Mouse (Mus musculus) granulocyte monocyte progenitor cell, adult 5-6 weeks (primary cell): Measurements from ENCODE around the gene Mab21l1. TPM values are rescaled to one million over a fixed set of nuclear protein-coding genes. Genes with fewer than 3 reads are reported as not detected.
A peak's percentile ranks its signal among the peaks of the same experiment; 100 is the strongest.

ENCODE experiments used
- ATAC-seq: replicated peaks from 2 replicates; pipeline ENCODE4 v1.8.0; 2016; ENCODE audit warnings: mild to moderate bottlenecking, moderate TSS enrichment, inconsistent platforms; ENCODE audit not compliant: poor library complexity, severe bottlenecking
- total RNA-seq, 2 experiments: library from RNA; stranded (forward) in 1 of 2; stranded (reverse) in 1 of 2; fragments of 200-712, 200-1000 nt in 1 of 2; fragments of >200 nt in 1 of 2; fragmentation: Nextera tagmentation in 1 of 2; gene quantifications; 2 replicates each; pipeline ENCODE4 v1.2.3; 2014 to 2017

The Mab21l1 gene
- total RNA-seq, 2 experiments from 2014 or later = 0.10 TPM; not detected in 1

GRCm38 (mm10) chr3:55793842-55794575 lies 11.7 kb downstream of the Mab21l1 start:
- no peak for ATAC-seq

GRCm38 (mm10) chr3:55794768-55795167 lies 12.5 kb downstream of the Mab21l1 start:
- ATAC-seq = no peak

GRCm38 (mm10) chr3:55814993-55815625 lies 32.8 kb downstream of the Mab21l1 start:
- ATAC-seq = no peak

DNA sequence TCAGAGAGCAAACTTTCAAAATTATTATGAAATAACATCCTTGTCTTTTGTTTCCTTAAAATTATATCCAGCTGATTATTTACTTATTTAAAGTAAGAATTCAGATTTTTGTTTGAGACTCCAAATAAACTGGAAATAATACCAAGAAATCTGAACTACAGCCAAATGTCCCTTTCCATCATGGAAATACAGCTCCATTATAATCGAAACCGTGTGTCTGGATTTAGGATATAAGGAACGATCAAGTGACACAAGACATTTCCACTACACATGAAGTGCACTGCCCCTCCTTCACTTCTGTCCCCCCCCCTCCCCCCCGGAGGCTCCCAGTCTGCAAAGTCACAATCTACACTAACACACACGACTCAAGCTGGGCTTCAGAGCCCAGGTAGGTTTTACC lies 33.8 kb downstream of the Mab21l1 start:
- no peak for ATAC-seq

DNA sequence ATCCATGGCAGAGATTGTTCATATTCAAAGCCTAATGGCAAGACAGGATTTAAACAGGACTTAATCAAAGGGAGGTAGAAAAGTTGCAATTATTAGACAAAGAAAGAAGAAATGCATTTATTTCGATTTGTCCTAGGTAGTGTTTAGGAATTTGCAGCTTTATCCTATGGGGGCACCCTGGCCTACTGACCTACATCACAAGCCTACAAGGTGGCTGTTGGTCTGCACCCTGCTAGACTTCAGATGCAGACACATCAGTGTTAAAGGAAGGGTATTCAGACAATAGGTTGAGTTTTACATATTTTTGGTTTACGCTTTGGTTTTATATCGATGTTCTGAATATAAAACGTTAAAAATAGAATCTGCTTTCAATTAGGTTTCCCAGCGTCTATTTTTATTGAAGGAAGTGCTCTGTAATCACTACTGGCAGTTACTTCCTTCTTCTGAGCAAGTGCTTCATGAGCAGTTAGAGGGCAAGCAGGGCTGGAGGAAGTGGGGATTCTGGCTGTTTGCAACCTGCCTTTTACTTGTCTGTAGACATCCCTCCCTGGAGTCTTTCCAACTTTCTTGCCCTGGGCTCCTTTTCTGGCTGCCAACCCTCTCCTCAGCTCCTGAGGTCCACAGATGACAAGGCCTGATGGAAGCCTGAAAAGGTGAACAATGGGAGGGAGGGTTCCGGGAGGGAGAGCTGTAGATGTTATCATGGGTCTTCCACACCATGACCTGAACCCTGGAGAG lies 34.5 kb downstream of the Mab21l1 start:
- ATAC-seq = peak; percentile 99

GRCm38 (mm10) chr3:55818082-55818481 lies 35.8 kb downstream of the Mab21l1 start:
- no peak for ATAC-seq

DNA sequence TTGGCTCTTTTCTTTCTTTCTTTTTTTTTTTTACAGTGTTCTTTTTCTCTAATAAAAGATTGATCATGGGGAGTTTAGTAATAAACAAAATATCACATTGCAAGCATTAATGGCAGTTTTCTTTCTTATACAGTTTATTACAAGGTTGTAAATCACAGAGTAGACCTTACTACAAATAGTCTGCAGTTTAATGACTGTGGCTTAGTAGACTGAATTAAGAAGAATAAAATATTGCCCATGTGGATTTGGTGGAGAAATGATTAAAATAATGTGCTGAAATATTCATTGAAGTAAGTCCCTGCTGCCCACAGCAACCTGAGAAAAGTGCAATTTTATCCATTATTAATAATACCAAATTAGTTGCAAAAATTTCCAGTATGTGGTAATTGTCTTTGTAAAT lies 37.3 kb downstream of the Mab21l1 start:
- no peak for ATAC-seq

DNA sequence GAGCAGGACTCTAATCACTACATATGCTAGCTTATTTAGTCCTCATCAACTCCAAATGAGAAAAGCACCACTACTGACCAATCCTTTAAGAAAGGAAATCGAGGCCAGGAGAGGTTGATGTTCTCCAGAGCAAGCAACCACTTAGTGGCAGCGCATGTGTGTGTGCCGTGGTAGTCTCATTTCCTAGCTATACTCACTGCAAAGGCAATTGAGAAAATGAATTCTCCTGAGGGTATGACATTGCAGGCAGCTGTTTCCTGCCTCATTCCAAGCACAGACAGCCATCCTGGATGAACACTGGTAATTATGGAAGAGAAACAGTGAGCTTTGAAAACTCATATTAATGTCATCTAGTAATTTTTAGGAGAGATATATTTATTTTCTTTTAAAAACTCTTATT lies 42.6 kb downstream of the Mab21l1 start:
- ATAC-seq = no peak

- peak; percentile 99 for ATAC-seq
Observed at GRCm38 (mm10) chr3:55828481-55829256, 46.4 kb downstream of the Mab21l1 start.

DNA sequence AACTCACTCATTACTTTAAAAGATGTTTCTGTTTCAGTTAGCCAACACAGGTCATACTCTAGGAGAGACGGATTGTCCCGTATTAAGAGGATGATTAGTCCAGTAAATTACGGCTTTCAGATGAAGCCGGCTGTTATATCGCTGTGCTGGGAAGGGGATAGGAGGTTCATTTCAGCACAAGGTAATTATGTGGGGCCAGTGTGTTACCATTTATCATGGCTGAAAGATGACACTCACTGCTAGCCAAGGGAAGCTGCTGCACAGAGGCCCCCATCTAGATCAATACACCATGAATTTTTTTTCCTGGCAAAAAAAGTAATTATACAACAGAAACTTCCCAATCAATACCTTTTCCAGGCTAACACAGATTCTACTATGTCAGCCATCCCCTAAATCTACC lies 47.9 kb downstream of the Mab21l1 start:
- no peak for ATAC-seq
